Mouse (Mus musculus) regulatory T cell (primary cell): ENCODE results near the gene St7.

ENCODE experiments used
- in situ Hi-C: fragments of 300-600 bp; cut with MboI, MseI; formaldehyde crosslinking; loops from one replicate; pipeline ENCODE4 v1.15.1; 2025; ENCODE audit warnings: high pct_unique_total_duplicates

The St7 gene

DNA sequence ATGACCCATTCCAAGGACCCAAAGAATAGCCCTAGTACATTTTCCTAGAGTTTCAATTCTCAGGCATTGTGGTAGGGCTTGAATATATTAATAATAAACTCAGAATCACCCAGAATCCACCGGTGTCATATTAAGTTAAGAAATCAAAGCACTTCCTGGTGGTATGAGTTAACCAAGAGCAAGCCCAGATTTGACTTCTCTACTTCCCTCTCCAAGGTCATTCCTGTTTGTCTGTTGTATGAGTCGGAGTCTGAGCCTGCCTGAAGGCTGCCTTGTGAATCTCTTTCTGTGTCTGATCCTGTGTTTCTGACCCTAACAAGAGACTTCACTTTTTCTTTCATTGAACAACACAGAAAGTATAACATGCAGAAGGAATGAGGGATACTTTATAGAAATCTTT is 118.3 kb downstream of the St7 start:
- in situ Hi-C loops: no loop called here

DNA sequence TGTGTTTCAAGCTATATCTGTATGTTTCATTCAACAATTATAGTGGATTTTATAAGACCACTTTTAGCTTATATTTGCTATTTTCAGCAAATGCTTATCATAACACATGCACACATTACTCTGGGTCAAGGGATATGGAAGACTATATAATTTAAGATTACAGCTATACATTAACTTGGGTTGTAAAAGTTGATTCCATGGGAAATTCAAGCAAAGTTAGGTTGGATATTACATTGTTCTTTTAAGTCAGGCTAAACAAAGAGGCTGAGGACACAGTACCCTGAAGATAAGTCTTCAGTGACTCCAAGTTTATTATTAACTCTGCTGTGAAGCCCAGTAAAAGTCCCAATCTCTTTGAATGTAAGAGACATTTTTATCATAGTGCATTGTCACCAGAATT is 118.8 kb downstream of the St7 start:
- in situ Hi-C loops: no loop called here

DNA sequence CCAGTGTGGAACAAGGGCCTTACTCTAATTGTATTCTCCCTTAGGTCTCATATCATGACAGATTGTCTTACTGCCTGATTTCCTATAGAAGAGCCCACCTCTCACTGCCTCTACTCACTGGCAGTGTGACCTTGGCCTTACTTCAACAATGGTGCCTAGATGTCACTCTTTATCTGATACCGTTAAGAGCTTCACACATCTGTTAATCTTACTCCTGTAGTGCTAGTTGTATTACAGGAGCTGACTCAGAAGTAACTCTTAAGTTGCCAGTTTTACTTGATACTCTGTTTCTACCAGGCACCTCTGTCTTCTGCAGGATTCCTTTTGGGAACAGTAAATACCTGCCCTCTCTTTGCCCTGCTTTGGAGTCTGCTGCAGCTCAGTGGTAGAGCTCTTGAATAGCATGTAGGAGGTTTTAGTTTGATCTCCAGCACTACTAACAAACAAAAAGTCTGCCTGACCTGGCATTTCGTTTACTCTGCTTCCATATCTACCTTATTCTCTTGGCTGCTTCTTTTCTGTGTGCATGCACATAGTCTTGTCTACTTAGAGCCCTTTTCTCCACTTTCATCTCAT is 121.4 kb downstream of the St7 start:
- in situ Hi-C loops: no loop called here

DNA sequence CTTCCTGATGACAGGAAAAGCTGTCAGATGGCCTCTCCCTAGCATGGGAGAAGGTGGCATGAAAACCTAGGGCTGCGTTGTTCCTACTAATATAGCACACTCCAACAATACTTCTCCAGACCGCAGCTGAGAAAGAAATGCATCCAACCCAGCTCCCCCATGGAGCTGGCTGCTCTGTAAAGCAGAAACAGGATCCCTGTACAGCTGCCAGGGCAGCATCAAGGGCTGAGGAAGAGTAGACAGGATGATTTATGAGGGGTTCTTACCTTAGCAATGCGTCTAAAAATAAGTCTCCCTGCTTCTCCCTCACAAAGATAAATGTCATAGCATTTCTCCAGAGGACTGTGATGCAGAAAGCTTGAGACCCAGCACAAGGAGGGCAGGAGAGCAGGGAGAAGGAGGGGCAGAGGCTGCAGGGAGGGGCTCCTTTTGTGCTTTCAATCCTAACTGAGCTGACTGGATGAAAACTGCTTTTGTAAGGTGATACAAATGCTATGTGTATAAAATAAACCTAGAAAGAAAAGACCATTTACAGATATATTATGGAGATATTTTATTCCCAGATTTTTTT is 124.2 kb downstream of the St7 start:
- in situ Hi-C loops: no loop called here

DNA sequence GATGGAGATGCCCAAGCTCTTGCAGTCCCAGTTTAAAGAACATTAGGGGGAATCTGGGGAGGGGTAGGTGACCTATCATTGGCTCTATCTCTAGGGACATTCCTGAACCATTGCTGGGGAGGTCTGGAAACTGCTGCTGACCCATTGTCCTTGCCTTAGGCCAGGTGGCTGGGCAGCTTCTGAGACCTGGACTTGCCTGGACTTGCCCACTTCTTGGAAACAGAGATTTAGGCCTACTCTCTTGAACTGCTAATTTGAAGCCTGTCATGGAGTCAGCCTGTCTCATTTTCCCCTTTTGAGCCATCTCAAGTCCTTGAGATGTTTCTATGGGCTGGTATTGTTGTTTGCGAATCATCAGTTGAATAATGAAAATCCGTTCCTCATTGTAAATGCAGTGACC is 130.9 kb downstream of the St7 start:
- in situ Hi-C loops: no loop called here

DNA sequence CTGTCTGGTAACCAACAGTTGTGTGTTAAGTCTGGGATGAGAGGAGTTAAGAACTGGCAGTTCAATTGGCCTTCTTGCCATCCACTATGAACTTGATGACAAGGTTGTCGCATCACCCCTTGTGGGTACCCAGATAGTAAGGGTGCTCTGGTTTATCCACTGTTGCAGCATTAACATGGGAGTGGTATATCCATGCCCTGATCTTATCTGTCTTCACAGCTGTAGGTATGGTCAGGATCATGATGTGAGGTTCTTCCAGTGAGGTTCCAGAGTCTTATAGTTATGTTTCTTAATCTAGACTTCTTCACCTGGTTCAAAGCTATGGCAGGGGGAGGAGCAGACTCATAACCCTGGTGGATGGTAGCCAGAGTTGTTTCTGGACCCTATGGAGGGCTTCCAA is 132.0 kb downstream of the St7 start:
- in situ Hi-C loops: no loop called here

DNA sequence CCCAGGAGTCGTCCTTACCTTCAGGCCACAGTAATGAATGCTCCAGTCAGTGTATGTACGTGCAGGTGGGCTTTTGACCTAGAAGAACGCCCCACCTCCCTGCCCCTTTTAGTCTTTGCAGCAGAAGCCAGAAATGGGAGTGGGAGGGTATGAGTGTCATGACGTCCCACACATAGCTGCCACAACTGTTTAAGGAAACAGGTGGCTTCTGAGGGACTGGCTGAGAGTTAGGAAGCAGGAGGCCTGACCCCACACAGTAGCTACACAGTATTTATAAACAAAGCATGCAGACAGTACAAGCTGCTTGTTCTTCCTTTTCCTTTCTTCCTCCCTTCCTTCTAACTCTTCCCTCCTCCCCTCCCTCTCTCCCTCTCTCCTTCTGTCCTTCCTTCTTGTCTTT is 135.6 kb downstream of the St7 start:
- in situ Hi-C loops: no loop called here

DNA sequence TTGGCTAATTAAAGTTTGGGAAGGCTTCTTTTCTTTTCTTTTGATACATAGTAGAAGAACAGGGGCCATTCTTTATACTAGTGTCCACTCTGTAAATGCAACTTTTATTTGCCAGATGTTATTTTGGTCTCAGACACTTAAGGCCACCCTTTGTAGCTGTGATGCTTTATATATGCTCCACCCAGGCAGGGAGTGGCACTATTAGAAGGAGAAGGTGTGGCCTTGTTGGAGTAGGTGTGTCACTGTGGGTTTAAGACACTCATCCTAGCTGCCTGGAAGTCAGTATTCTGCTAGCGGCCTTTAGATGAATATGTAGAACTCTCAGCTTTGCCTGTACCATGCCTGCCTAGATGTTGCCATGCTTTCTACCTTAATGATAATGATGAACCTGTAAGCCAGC is 137.2 kb downstream of the St7 start:
- in situ Hi-C loops: no loop called here

DNA sequence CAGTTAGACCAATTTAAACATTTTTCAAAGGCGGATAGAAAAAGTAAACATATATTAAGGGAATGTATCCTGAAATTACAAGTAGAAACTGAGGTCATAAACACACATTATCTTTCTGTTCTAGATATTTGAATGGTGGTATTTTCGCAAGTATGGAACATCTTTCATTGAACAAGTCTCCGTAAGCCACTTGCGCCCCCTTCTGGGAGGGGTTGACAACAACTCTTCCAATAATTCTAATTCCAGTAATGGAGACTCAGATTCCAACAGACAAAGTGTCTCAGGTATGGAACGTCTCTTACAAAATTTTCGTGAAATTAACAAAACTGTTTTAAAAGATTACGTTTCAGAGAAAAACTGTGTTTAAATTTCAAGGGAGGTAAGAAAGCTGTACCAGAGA is 141.8 kb downstream of the St7 start:
- in situ Hi-C loops: no loop called here

DNA sequence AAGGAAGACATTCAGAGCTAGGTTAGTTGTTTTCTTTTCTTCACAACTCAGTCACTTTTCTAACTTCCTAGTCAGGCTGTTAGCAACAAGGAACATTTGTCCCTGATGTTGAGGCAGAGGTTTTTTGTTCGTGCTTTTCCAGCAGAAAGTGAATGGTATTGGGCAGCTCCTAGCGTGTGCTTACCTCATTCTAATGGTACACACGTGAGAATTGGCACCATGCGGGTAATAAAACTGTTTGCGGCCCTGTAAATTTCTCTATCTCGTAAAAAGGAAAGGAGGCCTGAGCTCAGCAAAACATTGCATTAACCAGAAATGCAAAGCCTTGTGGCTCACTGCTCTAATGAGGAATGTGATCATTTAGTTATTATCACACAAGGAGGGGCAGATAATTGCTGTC is 143.0 kb downstream of the St7 start:
- in situ Hi-C loops: loop anchor here (5.0 kb wide), 1 partner anchor 158 kb away; no protein-coding TSS in a partner anchor

DNA sequence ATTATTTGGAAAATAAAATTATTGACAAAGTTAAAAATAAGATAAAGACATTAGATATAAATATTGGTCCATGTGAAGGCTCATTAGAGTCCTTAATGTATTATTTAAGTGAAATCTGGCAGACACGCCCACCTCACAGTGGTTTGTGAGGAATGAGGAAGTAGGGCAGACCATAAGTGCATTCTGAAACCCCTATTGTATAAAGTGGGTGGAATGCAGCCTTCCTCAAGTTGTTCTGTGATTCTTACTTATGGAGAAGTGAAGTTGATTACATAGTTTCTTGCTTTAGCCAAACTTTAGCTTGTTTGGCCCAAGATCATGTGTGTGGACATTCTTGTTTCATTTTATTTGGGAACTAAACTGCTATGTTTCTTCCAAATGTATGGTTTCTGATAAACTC is 144.9 kb downstream of the St7 start:
- in situ Hi-C loops: loop anchor here (5.0 kb wide), 1 partner anchor 160 kb away; no protein-coding TSS in a partner anchor

DNA sequence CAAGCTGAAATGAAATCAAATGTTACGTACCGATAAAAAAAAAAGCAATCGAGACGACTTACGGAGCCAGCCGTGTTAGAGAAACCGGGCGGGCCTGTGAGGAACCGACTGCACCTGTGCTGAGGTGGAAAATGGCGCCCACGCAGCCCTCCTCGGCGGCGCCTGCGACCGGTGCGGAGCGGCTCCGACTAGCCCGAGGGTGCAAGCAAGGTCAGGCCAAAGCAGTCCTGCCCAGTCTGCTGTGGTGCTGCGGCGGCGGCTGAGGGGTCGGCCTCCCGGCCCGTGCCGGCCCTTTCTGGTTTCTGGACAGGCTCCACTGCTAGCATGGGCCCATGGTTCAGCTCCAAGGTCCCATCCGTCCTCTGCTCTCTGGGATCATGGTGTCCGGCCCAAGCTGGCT is 147.7 kb downstream of the St7 start:
- in situ Hi-C loops: no loop called here

DNA sequence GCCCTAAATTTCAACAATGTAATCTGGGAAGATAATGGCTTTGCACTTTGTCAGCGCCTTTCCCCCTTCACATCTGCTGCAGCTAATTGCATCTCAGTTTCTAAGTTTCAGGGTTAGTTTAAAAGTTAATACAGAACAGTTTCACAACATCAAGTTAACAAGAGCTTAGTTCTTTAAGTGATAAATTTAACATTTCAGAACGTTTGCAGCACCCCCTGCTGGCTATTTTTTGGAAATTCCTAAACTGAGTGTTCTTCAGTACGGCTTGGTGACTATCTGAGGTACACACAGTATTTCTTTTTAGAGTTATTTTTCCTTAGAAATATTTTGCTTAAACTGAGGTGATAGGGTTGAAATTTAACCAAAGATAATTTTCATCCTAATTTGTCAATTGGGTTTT is 150.0 kb downstream of the St7 start:
- in situ Hi-C loops: no loop called here

DNA sequence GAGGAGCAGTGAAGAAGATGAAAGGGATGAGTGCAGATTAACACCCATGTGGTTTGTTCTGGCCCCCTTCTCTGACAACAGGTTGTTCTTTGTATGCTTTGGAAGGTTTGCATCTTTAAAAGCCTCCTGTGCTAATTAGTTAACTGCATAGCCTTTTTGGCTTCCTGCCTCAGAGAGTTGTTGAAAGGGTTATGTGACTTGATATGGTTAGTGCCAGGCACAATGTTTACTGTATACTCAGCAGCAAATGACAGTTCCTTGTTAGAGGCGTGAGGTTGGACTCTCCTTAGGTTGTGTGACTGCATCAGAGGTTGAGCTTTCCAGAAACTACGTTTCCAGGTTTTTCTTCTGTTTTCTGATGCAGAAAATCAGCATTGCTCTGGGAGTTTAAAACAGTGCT is 158.6 kb downstream of the St7 start:
- in situ Hi-C loops: no loop called here

DNA sequence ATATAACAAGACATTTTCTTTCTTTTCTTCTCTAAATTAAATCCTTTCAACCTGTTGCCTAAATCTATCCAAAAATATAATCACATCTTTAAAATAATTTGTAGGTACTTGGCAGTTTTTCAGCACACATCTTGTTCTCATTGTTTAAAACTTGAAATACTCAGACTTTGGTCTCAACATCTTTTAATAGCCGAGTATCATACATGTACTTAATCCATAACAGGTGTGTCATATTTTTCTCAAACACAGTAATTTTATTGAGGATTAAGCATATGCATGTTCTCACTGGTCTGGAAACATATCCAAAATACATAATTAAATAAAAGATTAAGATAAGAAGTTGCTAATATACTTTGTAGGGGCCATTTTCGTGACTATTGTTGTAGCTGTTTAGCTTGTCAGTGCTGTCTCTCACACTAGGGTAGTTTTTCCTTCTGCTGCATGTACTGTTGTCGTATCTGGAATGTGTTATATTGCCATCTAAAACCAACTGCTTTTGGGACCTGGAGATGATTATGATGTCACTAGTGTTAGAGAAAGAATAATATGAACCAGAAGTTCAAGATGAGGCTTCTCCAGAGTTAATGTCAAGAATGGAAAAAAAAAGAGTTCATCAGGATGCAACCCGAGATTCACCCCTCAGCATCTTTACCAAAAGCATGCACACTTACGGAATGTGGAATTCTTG is 161.0 kb downstream of the St7 start:
- in situ Hi-C loops: no loop called here

DNA sequence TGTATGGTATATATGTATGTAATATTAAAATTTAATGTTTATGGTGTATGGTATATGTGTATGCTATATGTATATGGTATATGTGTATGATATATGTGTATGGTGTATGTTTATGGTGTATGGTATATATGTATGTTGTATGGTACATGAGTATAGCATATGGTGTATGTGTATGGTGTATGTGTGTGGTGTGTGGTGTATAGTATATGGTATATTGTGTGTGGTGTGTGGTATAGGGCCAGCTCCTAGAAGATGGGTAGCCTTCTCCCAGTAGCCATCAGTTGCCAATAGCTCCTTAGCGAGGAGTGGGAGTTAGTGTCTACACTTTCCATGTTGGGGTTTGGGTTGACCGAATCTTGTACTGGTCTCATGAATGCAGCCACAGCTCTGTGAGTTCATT is 162.9 kb downstream of the St7 start:
- in situ Hi-C loops: no loop called here

DNA sequence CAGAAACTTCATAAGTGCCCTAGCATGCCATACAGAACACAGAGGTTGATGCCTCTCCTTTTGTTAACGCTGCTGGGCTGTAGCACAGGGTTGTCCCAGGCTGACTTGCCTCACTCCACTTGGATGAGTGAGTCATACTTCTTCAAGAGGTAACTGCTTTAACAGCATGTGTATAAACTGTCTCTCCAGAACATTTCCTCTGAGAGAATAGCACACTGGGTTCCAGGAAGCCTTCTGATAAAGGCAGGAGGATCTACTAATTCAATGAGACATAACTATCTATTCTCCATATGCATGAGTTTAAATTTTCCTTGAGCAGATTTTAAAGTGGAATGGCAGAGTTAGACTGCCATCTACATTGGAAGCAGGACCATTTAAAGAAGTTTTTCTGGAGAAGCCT is 166.8 kb downstream of the St7 start:
- in situ Hi-C loops: no loop called here

DNA sequence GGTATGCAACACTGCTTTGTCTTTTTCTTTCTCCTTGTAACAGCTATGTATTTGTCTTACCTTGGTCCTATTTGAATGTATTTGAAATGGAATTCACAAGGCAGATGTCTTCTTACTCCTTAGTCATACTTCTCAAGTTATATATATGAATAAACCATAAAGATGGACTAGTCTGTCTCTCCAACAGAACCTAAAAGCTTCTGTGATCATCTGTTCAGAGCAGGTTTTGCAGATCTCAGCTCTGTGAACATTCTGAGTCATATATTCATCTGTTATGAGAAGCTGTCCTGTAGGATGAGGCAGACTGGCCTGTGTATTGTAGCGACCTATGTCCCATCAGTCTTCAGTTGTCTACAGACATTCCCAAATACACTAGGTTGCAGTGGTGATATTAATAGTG is 167.7 kb downstream of the St7 start:
- in situ Hi-C loops: no loop called here

DNA sequence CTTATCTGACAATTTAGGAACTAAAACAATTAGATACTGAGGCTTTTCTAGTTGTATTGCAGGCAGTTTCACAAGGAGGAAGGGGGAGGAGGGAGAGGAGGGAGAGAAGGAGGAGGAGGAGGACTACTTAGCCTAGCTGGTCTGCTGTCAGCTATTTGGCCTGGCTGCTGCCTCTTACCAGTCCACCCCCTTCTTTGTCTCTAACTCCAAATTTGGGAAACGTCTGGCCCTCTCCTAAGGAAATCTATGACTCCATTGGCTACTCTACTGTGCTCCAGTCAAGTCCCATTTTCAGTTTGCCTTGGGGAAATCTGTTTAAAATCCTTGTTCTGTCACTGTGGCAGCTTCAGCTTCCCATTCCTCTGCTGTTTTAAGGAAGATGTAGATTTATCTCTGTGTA is 175.1 kb downstream of the St7 start:
- in situ Hi-C loops: no loop called here

DNA sequence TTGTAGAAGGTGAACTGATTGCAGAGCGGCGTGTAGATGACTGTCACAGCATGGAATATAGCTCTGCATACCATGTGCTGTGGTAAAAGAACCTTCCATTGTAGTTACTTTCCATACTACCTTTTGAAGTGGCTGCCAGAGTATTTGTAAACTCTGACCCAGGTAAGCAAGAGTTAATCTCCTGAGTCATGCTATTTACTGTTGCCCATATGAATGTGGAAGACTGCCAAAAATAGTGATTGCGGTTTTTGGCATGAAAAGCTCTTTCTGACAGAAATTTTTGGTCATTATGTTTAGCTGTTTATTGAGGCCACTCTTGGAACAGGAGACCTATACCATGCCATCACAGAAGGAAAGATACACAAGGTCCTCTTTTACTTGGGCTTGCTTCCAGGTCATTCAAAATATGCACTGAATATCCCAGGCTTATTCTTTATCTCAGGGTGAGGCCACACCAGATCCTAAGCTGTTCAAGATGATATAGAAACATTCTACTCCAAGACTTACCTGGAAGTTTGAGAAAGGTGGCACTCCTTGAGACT is 179.2 kb downstream of the St7 start:
- in situ Hi-C loops: no loop called here

DNA sequence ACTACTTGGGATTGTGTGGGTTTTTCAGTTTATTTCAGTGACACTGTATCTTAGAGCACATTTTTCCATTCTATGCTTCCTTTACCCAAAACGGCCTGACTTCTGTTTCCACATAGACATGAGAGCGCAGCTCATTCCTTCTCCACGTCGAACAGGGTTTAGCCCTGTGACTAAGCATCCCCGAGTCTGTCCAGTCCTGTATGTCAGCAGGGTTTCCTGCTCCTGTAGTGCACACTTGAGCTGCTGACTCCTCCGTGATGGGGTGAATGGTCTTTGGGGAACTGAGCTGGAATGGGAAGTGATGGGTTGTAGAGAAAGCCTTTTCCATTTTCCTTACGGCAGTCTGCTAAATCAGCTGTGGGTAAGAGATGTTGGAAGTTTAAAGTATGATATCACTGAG is 182.9 kb downstream of the St7 start:
- in situ Hi-C loops: no loop called here

DNA sequence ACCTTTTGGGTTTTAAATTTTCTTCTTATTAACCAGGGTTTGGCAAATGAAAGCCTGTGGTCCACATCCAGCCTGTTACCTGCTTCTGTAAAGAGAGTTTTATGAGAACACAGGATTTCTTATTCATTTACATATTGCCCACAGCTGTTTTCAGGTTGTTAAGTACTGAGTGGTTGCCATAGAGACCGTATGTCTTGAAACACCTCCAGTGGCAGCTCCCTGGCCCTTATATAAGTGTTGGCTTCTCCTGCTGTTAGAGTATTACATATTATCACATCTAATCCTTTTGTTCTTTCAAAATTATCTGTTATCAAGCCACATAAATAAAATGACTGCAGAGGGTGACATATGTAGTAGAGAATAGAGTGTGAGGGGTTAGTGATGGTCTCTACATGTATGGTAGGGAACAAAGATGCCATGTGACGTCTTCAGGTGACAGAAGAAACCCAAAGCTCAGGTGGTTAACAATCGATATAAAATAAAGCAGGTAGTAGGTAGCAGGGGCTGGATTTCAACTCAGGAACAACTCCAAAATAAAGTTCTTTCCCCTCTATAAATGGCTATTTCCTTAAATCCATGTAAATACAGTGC is 183.4 kb downstream of the St7 start:
- in situ Hi-C loops: no loop called here

DNA sequence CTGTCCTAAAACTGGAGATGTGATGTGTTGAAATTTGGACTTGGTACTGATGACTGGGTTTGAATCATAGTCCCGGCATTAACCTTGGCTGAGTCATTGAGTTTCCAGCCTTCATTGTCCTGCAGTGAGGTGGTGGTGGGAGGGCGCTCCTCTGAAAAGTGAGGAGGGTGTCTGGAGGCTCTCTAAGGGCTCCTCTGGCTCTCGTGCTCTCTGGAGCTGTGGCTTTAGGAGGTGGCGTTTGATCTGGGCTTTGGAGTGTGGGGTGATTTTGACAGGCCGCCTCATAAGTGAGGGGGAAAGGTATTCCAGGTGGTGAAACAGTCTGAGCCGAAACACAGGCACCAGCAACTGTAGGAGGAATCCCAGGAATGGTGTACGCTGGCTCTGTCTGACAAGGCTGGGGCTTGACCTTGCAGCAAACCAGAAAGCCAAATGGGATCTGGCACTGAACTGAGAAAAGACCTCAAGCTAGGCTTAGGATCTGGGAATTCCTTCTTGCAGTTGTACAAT is 184.0 kb downstream of the St7 start:
- in situ Hi-C loops: no loop called here
